Mouse (Mus musculus) forebrain, embryonic 11.5 days (tissue): ENCODE measurements at regions not wholly inside any gene's neighbourhood (a gene's known extent, or its start where the extent isn't known, plus 50 kb on each side); places are given as distances from the start of the nearest gene placed in this dataset.

Source experiments
- ATAC-seq: fragments of 200-750 bp; cut with Nextera tagmentation; replicated peaks from 2 replicates; pipeline ENCODE4 v1.8.0; 2017; ENCODE audit warnings: moderate TSS enrichment; ENCODE audit not compliant: low FRiP score
- DNase-seq: peaks from one replicate; pipeline ENCODE4 v3.0.0-alpha.2; 2017; ENCODE audit warnings: low spot score
- H3K27ac ChIP-seq: fragments of 300-500 bp; sonication (generic); 2 replicates; pipeline ENCODE4 v1.5.1; 2014; ENCODE audit warnings: low read depth, low read length
- H3K27me3 ChIP-seq: fragments of 300-500 bp; sonication (generic); 2 replicates; pipeline ENCODE4 v1.6.1; 2014; ENCODE audit warnings: mild to moderate bottlenecking, low read length, mixed read lengths; ENCODE audit not compliant: control insufficient read depth, insufficient read depth
- H3K36me3 ChIP-seq: fragments of 300-500 bp; sonication (generic); 2 replicates; pipeline ENCODE4 v1.6.1; 2014; ENCODE audit warnings: mild to moderate bottlenecking, low read length, moderate library complexity, mixed read lengths; ENCODE audit not compliant: control insufficient read depth, insufficient read depth
- H3K4me1 ChIP-seq: fragments of 300-500 bp; sonication (generic); replicated peaks from 2 replicates; pipeline ENCODE4 v1.6.1; 2014; ENCODE audit warnings: low read length, mixed read lengths; ENCODE audit not compliant: control insufficient read depth, insufficient read depth
- H3K4me2 ChIP-seq: fragments of 300-500 bp; sonication (generic); 2 replicates; pipeline ENCODE4 v1.6.1; 2014; ENCODE audit warnings: low read depth, mild to moderate bottlenecking, low read length, moderate library complexity, mixed read lengths; ENCODE audit not compliant: severe bottlenecking
- H3K4me3 ChIP-seq: fragments of 300-500 bp; sonication (generic); 2 replicates; pipeline ENCODE4 v1.5.1; 2014; ENCODE audit warnings: low read depth, low read length
- H3K9ac ChIP-seq: fragments of 300-500 bp; sonication (generic); 2 replicates; pipeline ENCODE4 v1.6.1; 2014; ENCODE audit warnings: low read length
- H3K9me3 ChIP-seq: fragments of 300-500 bp; sonication (generic); 2 replicates; pipeline ENCODE4 v1.6.1; 2016; ENCODE audit warnings: low read length, mixed read lengths; ENCODE audit not compliant: control insufficient read depth
- WGBS: fragments of 180-500 bp; shearing (Covaris S2); extraction: QIAGEN DNeasy Blood & Tissue Kit; methylation state at CpG from one replicate; pipeline ENCODE4 v1.1.7; 2014; 5-methylcytosine and 5-hydroxymethylcytosine counted together

- H3K36me3 ChIP-seq = no peaks in the 10 kb centered on the region
- no peak for ATAC-seq
- H3K27ac ChIP-seq = no peak overlapping the region
- H3K9ac ChIP-seq = no peak overlapping the region
- no peak overlapping the region for H3K4me3 ChIP-seq
- H3K27me3 ChIP-seq = no peaks in the 10 kb centered on the region
- no peaks in the 10 kb centered on the region for H3K9me3 ChIP-seq
- H3K4me1 ChIP-seq = no peaks in the 10 kb centered on the region
- H3K4me2 ChIP-seq = no peak overlapping the region
- no peak for DNase-seq
- 83% methylated on average over 2 of the region's 2 CpGs for WGBS
These were observed 108.4 kb upstream of the Adamts3 start for GRCm38 (mm10) chr5:89991568-89991967.

DNA sequence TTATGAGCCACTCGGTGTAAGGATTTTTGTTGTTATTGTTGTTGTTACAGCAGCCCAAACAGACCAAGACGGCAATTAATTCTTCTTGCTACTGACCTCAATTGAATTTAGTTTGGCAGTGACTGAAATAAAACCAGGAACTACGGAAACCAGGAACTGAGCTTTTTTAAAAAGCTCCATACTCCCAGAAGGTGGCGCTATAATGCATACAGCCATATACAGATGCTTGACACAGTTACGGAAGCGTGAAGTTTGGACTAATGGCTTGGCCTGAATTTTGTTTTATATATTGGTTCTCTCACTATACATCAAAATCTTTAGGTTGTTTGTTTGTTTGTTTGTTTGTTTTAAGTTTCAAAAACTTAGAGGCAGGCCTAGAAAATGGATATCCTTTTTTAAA lies 98.5 kb upstream of the Adamts3 start:
- H3K9me3 ChIP-seq = no peaks in the 10 kb centered on the region
- no peaks in the 10 kb centered on the region for H3K36me3 ChIP-seq
- H3K9ac ChIP-seq = no peak overlapping the region
- no peak overlapping the region for H3K4me3 ChIP-seq
- ATAC-seq (no peak), DNase-seq (no peak)
- 65% methylated on average over 6 of the region's 6 CpGs for WGBS
- H3K27me3 ChIP-seq = no peaks in the 10 kb centered on the region
- H3K4me1 ChIP-seq = no peaks in the 10 kb centered on the region
- no peak overlapping the region for H3K27ac ChIP-seq
- no peak overlapping the region for H3K4me2 ChIP-seq

GRCm38 (mm10) chr5:89980204-89980603 lies 97.1 kb upstream of the Adamts3 start:
- no peaks in the 10 kb centered on the region for H3K4me1 ChIP-seq
- no peaks in the 10 kb centered on the region for H3K36me3 ChIP-seq
- H3K9ac ChIP-seq = no peak overlapping the region
- no peaks in the 10 kb centered on the region for H3K27me3 ChIP-seq
- no peak for ATAC-seq
- no peak overlapping the region for H3K4me3 ChIP-seq
- no peak overlapping the region for H3K27ac ChIP-seq
- no peak overlapping the region for H3K4me2 ChIP-seq
- WGBS = 83% methylated on average over 3 of the region's 3 CpGs
- no peaks in the 10 kb centered on the region for H3K9me3 ChIP-seq
- DNase-seq = no peak

DNA sequence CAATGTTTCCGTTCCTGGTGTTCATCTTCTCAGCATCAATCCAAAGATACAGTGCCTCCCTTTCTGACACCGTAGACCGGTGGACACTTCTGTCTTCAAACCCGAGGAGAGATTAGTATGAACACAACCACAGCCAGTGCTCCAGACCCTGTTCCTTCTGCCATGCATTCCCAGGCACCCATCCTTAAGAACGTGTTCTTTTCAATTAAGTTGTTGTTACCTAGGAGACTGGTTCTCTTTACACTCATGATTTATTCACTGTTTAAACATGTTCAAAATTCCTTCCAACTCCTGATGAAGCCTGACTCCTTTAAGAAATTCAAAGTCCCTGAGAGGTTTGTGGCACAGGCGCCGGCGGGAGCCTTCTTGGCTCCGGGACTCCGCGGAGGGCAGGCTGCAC lies 69.5 kb upstream of the Adamts3 start:
- Histone ChIP-seq H3K36me3 (no peaks in the 10 kb centered on the region), H3K4me1 (no peaks in the 10 kb centered on the region), H3K4me2 (no peak overlapping the region), H3K27me3 (no peaks in the 10 kb centered on the region), H3K4me3 (no peak overlapping the region), H3K9ac (no peak overlapping the region), H3K27ac (no peak overlapping the region), H3K9me3 (no peaks in the 10 kb centered on the region)
- no peak for DNase-seq
- ATAC-seq = no peak
- 92% methylated on average over 11 of the region's 11 CpGs for WGBS

- 80% methylated on average over 3 of the region's 3 CpGs for WGBS
- no peak overlapping the region for H3K4me2 ChIP-seq
- ATAC-seq = no peak
- H3K4me3 ChIP-seq = no peak overlapping the region
- DNase-seq = no peak
- no peak overlapping the region for H3K9ac ChIP-seq
- H3K9me3 ChIP-seq = no peaks in the 10 kb centered on the region; the same call in 1 of the 2 replicates
- peaks cover 7% of the 10 kb centered on the region; the same call in 1 of the 2 replicates for H3K4me1 ChIP-seq
- no peak overlapping the region for H3K27ac ChIP-seq
- H3K36me3 ChIP-seq = no peaks in the 10 kb centered on the region
- no peaks in the 10 kb centered on the region for H3K27me3 ChIP-seq
These were observed 62.5 kb upstream of the Adamts3 start for GRCm38 (mm10) chr5:89945660-89945925.

DNA sequence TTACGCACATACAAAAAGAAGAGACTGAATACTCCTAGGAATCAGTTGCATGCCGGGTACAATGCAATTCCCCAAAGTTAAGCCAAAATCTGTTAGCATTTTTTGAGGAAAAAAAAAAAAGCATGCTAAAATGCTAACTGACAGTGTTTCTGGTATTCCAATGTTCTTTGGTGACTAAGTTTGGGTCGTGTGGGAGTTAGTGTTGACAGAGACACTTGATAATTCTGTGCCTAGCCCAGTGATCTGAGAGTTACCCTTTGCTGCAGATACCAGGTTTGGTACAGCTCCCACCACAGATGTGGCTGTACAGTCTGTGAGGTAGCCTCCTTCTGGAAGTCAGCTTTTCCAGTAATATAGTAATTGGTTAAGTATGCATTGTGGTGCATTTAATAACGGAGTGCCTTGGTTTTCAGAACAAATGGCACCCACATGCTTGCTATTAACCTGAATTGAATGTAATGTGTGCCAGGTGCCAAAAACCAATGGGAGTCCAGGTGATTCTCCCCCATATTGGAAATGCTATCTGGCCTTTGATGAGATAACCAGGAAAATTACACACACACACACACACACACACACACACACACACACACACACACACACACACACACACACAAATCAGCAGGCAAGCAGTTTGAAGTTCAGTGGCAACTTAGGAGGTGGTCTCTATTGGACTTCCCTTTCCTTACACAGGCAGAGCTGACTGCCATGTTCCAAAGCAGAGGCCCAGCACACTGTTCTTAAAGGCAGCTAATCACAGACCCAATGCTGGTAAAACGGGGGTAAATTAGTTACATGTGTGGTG lies 61.9 kb upstream of the Adamts3 start:
- Histone ChIP-seq H3K9me3 (no peaks in the 10 kb centered on the region; the same call in 1 of the 2 replicates), H3K9ac (no peak overlapping the region), H3K4me1 (peaks cover 7% of the 10 kb centered on the region; the same call in 1 of the 2 replicates), H3K36me3 (no peaks in the 10 kb centered on the region), H3K4me2 (no peak overlapping the region), H3K27ac (no peak overlapping the region), H3K27me3 (no peaks in the 10 kb centered on the region), H3K4me3 (no peak overlapping the region)
- ATAC-seq (no peak), DNase-seq (no peak)
- WGBS = 78% methylated on average over 5 of the region's 5 CpGs

DNA sequence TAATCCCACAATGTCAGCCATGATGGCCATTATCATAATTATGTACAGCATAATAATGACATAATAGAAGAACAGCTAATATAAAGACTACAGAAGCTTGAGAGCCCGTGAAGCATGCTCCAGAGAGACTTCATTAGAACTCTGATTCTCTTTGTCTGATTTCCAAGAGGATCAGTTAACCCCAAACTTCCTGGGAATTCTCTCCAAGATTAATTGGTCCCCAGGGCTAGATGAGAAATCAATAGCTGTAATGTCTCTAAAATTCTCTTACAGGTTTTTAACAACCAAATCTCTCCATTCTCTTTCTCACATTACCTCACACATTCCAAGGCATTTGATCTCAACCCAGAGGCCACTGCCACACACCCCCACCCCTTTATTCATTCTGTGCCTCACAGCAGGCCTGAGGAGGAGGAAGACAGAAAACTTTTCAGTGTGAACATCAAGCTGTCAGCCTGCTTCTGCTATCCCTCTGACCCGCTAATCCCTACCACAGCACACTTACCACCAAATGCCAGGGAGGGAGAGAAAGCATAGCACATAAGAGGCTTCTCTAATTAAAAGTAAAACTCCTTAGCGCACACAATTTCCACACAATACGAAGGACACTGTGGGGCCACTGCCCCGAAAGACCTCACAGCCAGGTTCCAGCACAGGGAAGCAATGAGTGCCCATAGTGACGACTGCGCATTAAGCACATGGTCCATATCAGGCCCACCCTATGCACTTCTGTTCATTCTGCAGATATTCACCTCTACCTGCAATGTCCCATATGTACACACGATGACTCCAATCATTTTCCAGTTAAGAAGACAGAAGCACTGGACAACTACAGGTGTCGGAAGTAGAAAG lies 60.4 kb upstream of the Adamts3 start:
- DNase-seq (peak; percentile 68), ATAC-seq (peak; percentile 93)
- H3K4me1 ChIP-seq = peaks cover 7% of the 10 kb centered on the region; the same call in 1 of the 2 replicates
- no peaks in the 10 kb centered on the region for H3K36me3 ChIP-seq
- H3K9ac ChIP-seq = no peak overlapping the region
- H3K9me3 ChIP-seq = no peaks in the 10 kb centered on the region; the same call in 1 of the 2 replicates
- no peak overlapping the region for H3K4me3 ChIP-seq
- no peaks in the 10 kb centered on the region for H3K27me3 ChIP-seq
- 0 out of 2 replicates have a peak overlapping the region, but pooled peaks have one; percentile 2 for H3K4me2 ChIP-seq
- H3K27ac ChIP-seq = 0 out of 2 replicates have a peak overlapping the region, but pooled peaks have one; percentile 12
- 15% methylated on average over 9 of the region's 9 CpGs for WGBS

DNA sequence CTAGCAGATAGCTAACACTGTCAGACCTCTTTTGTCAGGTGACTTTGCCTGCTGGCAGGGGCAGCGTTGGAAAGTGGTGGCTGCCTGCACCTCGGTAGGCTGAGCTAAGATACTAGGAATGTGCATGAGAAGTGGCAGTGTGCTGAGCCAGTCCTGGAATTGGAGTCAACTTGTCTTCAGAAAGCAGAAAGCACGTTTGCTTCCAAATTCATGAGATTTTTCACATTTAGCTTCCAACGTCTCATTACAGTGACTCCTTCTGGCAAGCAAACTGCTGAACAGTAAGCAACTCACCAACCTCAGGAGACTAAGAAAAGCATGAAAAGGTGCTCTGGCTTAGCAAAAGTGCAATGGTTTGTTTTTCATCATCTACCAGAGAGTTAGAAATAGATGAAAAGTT lies 59.1 kb upstream of the Adamts3 start:
- Histone ChIP-seq H3K4me3 (no peak overlapping the region), H3K4me2 (no peak overlapping the region), H3K9me3 (no peaks in the 10 kb centered on the region; the same call in 1 of the 2 replicates), H3K4me1 (peaks cover 7% of the 10 kb centered on the region; the same call in 1 of the 2 replicates), H3K27ac (peak overlapping the region; percentile 1; the same call in 1 of the 2 replicates), H3K9ac (no peak overlapping the region), H3K36me3 (no peaks in the 10 kb centered on the region), H3K27me3 (no peaks in the 10 kb centered on the region)
- WGBS = 21% methylated on average over 4 of the region's 4 CpGs
- DNase-seq = no peak
- no peak for ATAC-seq
